Mouse (Mus musculus) adipose tissue, adult 10 weeks (tissue): ENCODE results near the gene Sgf29. TPM values are rescaled to one million over a fixed set of nuclear protein-coding genes. Genes with fewer than 3 reads are reported as not detected.

ENCODE experiments used
- polyA plus RNA-seq: library from polyadenylated mRNA; stranded (reverse); fragments of 350-450 nt; fragmentation: Illumina TruSeq; extraction: RNeasy Lipid Tissue Mini Kit (QIAGEN cat#74804); gene quantifications from one replicate; pipeline ENCODE4 v1.2.3, GENCODE M21; 2014; ENCODE audit warnings: low read depth, low replicate concordance

Gene Sgf29
- 23.6 TPM for polyA plus RNA-seq

GRCm38 (mm10) chr7:126649231-126650051 is at the start of gene Sgf29:
Sgf29 (plus strand) TSS chr7:126649309.

DNA sequence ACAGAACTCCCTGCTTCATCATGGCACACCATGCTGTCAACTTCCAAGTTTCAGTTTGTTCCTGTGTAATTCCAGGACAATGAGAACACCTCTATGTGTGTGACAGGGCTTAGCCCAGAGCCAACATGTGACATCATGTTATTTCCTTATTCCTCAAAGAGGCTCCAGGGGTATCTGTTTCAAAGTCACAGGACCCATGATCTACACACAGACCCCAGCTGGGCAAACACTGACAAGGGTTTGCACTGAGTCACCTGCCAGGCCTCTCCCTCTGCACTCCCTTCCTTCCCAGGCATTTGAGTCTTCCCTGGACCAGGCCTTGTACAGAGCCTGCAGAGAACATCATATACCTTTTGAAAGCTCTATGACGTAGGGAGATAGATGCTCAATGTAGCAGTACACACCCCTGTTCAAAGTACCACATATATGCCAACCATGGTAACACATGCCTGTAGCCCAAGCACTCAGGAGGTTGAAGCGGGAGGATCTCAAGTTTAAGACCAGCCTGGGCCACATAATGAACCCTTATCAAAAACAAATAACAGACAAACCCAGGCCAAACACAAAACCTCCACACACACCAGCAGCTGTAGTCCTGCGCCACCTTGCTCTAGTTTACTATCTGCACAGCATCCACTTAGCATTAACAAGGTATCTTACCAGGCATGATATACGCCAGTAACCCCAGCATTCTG is 18.1 kb upstream of the Sgf29 start, which contains the start of gene Nupr1:
Gene Nupr1 (minus strand): TSS at position 38 of the 695 bp plus-strand sequence.

GRCm38 (mm10) chr7:126676207-126676606 is 27.1 kb downstream of the Sgf29 start, which contains the start of gene Sult1a1:
Sult1a1 (minus strand) TSS chr7:126676432.

DNA sequence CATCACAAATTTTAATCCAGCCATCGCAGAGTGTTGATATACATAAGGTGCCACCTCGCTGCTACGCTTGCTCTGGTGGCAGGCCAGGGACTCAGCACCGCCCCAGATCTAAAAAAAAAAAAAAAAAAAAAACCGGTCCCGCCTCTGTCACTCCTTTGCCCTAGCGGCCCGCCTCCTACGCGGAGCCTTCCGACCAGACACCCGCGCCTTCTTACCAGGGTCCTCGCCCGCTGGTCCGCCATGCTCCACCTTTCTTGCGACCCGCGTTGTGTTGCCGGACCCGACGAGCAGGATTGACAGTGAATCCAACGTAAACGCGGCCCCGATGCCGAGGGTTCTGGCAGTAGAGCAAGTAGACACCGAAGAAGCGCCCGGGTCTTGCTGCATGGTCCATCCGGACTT is 46.1 kb downstream of the Sgf29 start, which contains the start of gene Bola2:
Gene Bola2 (plus strand): TSS at position 192 of the 402 bp plus-strand sequence.

DNA sequence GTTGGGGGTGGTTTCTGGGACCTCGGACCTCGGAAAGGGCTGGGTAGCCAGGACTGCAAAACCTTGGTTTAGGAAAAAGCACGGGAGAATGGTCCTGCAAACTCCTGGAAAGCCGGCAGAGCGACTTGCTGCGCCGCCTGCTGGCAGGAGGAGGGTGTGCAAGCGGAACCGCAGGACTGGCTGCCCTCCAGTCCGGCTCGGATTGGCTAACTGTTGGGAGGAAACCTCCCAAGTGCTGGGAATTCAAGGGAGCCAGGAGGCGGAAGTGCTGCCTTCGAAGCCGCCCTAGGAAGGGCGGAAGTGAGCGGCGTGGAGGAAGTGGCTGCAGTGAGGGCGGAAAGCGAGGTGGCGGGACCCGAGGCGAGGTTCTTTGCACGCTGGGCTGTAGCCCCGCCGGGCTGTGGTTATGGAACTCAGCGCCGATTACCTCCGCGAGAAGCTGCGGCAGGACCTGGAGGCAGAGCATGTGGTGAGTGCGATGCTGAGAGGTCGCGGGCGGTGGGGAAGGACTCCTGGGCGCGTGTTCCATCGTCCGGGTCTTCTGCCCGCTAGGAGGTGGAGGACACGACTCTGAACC is 46.6 kb downstream of the Sgf29 start, which contains the start of gene Slx1b:
Gene Slx1b (minus strand): TSS at position 154 of the 577 bp plus-strand sequence.

GRCm38 (mm10) chr7:126707442-126708174 is 58.5 kb downstream of the Sgf29 start, which contains the start of gene Coro1a:
Coro1a (minus strand) TSS chr7:126707787.

Other genes with a start within 250 kb of the Sgf29 start
- gene Cd19, start 234.4 kb upstream of the Sgf29 start, polyA plus RNA-seq: 0.32 TPM
- 23.2 TPM for gene Rabep2, start 220.6 kb upstream of the Sgf29 start, polyA plus RNA-seq
- gene Atp2a1, start 186.2 kb upstream of the Sgf29 start, polyA plus RNA-seq: 0.65 TPM
- gene Sh2b1, start 173.9 kb upstream of the Sgf29 start, polyA plus RNA-seq: 33.4 TPM
- gene Tufm, start 161.9 kb upstream of the Sgf29 start, polyA plus RNA-seq: 73.7 TPM
- gene Atxn2l, start 145.9 kb upstream of the Sgf29 start, polyA plus RNA-seq: 84.6 TPM
- 119 TPM for gene Eif3c, start 82.9 kb upstream of the Sgf29 start, polyA plus RNA-seq
- 34.2 TPM for gene Apobr, start 64.4 kb upstream of the Sgf29 start, polyA plus RNA-seq
- 55.2 TPM for gene Cln3, start 63.5 kb upstream of the Sgf29 start, polyA plus RNA-seq
- 0.42 TPM for gene Il27, start 54.4 kb upstream of the Sgf29 start, polyA plus RNA-seq
- 112 TPM for gene Nupr1, start 18.4 kb upstream of the Sgf29 start, polyA plus RNA-seq
- 157 TPM for gene Sult1a1, start 27.1 kb downstream of the Sgf29 start, polyA plus RNA-seq
- gene Bola2, start 46.1 kb downstream of the Sgf29 start, polyA plus RNA-seq: 28.1 TPM
- 15.2 TPM for gene Slx1b, start 46.5 kb downstream of the Sgf29 start, polyA plus RNA-seq
- 29.4 TPM for gene Coro1a, start 58.5 kb downstream of the Sgf29 start, polyA plus RNA-seq
- 92.1 TPM for gene Mapk3, start 110.3 kb downstream of the Sgf29 start, polyA plus RNA-seq
- 3.7 TPM for gene Gdpd3, start 117.0 kb downstream of the Sgf29 start, polyA plus RNA-seq
- gene Ypel3, start 127.6 kb downstream of the Sgf29 start, polyA plus RNA-seq: 135 TPM
- 1.4 TPM for gene Tbx6, start 132.2 kb downstream of the Sgf29 start, polyA plus RNA-seq
- gene Ppp4c, start 143.2 kb downstream of the Sgf29 start, polyA plus RNA-seq: 76.2 TPM
- 5.7 TPM for gene Fam57b, start 148.4 kb downstream of the Sgf29 start, polyA plus RNA-seq
- 1.2 TPM for gene 4930451I11Rik, start 182.3 kb downstream of the Sgf29 start, polyA plus RNA-seq
- gene Doc2a, start 198.1 kb downstream of the Sgf29 start, polyA plus RNA-seq: not detected
- 20.1 TPM for gene Hirip3, start 212.7 kb downstream of the Sgf29 start, polyA plus RNA-seq
- gene Ino80e, start 213.1 kb downstream of the Sgf29 start, polyA plus RNA-seq: 32.6 TPM
- gene Taok2, start 235.4 kb downstream of the Sgf29 start, polyA plus RNA-seq: 53.1 TPM